Mouse (Mus musculus) midbrain, postnatal 0 days (tissue): Measurements from ENCODE around the gene Slc27a2. TPM values are rescaled to one million over a fixed set of nuclear protein-coding genes. Genes with fewer than 3 reads are reported as not detected.

Source experiments
- ATAC-seq: fragments of 200-750 bp; cut with Nextera tagmentation; 2 replicates; pipeline ENCODE4 v1.8.0; 2017; ENCODE audit warnings: moderate number of reproducible peaks, mild to moderate bottlenecking, moderate TSS enrichment, moderate library complexity; ENCODE audit not compliant: low FRiP score
- DNase-seq: peaks from one replicate; pipeline ENCODE4 v3.0.0-alpha.2; 2015; ENCODE audit warnings: low spot score
- H3K27ac ChIP-seq: fragments of 300-500 bp; sonication (generic); 2 replicates; pipeline ENCODE4 v1.5.1; 2014; ENCODE audit warnings: low read depth, mild to moderate bottlenecking, low read length, mixed read lengths
- H3K27me3 ChIP-seq: fragments of 300-500 bp; sonication (generic); 2 replicates; pipeline ENCODE4 v1.6.1; 2014; ENCODE audit warnings: low read length, control low read depth, mixed read lengths; ENCODE audit not compliant: insufficient read depth
- H3K36me3 ChIP-seq: fragments of 300-500 bp; sonication (generic); 2 replicates; pipeline ENCODE4 v1.6.1; 2014; ENCODE audit warnings: low read length, control low read depth, mixed read lengths; ENCODE audit not compliant: insufficient read depth
- H3K4me1 ChIP-seq: fragments of 300-500 bp; sonication (generic); 2 replicates; pipeline ENCODE4 v1.6.1; 2014; ENCODE audit warnings: mild to moderate bottlenecking, control low read depth, antibody characterized with exemption, low read length, mixed read lengths; ENCODE audit not compliant: insufficient read depth
- H3K4me2 ChIP-seq: fragments of 300-500 bp; sonication (generic); 2 replicates; pipeline ENCODE4 v1.6.1; 2014; ENCODE audit warnings: low read depth, mild to moderate bottlenecking, low read length, mixed read lengths; ENCODE audit not compliant: poor library complexity, severe bottlenecking
- H3K4me3 ChIP-seq: fragments of 300-500 bp; sonication (generic); 2 replicates; pipeline ENCODE4 v1.5.1; 2014; ENCODE audit warnings: low read depth, mild to moderate bottlenecking, low read length, moderate library complexity
- H3K9ac ChIP-seq: fragments of 300-500 bp; sonication (generic); replicated peaks from 2 replicates; pipeline ENCODE4 v1.6.1; 2014; ENCODE audit warnings: mild to moderate bottlenecking, low read length, moderate library complexity, mixed read lengths; ENCODE audit not compliant: poor library complexity, severe bottlenecking
- H3K9me3 ChIP-seq: fragments of 300-500 bp; sonication (generic); 2 replicates; pipeline ENCODE4 v1.6.1; 2016; ENCODE audit warnings: low read length, control low read depth
- CTCF ChIP-seq: IDR thresholded peaks from 2 replicates; pipeline ENCODE4 v1.5.1; 2016; ENCODE audit warnings: antibody characterized with exemption, mild to moderate bottlenecking
- WGBS: fragments of 180-500 bp; shearing (Covaris S2); extraction: QIAGEN DNeasy Blood & Tissue Kit; methylation state at CpG from one replicate; pipeline ENCODE4 v1.1.7; 2014; 5-methylcytosine and 5-hydroxymethylcytosine counted together
- polyA plus RNA-seq: library from polyadenylated mRNA; unstranded; fragments of >200 nt; fragmentation: Nextera tagmentation; extraction: Ambion mirVana; gene quantifications from 2 replicates; pipeline ENCODE4 v1.2.1, GENCODE M21; 2015
- total RNA-seq: library from RNA; depleted of rRNA; stranded (reverse); fragments of >200 nt; gene quantifications from 2 replicates; pipeline ENCODE4 v1.2.3, GENCODE M21; 2014

Slc27a2 gene
- total and polyA plus RNA-seq, 2 experiments from 2014 or later, result 10.7 to 10.9 TPM

DNA sequence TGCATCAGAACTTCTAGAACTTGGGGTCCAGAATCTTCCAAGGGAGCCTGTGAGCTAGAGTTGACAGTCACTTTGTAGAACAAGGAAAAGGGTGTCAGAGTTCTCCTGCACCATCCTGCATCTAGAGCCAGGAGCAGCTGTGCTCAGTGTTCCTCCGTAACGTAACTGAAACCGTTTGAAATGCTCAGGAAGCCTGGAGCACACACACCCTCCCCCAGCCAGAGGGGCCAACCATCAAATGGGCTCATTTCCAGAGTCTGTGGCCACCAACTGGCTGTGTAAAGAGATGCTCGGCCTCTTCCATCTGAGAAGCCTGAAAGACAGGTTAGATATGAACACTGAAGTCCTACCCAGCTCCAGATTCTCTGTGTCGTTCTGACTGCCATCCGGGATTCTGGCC, 31.8 kb downstream of the Slc27a2 start:
- WGBS, result 76% methylated on average over 6 of the region's 6 CpGs
- H3K4me2 ChIP-seq, result no peak overlapping the region

DNA sequence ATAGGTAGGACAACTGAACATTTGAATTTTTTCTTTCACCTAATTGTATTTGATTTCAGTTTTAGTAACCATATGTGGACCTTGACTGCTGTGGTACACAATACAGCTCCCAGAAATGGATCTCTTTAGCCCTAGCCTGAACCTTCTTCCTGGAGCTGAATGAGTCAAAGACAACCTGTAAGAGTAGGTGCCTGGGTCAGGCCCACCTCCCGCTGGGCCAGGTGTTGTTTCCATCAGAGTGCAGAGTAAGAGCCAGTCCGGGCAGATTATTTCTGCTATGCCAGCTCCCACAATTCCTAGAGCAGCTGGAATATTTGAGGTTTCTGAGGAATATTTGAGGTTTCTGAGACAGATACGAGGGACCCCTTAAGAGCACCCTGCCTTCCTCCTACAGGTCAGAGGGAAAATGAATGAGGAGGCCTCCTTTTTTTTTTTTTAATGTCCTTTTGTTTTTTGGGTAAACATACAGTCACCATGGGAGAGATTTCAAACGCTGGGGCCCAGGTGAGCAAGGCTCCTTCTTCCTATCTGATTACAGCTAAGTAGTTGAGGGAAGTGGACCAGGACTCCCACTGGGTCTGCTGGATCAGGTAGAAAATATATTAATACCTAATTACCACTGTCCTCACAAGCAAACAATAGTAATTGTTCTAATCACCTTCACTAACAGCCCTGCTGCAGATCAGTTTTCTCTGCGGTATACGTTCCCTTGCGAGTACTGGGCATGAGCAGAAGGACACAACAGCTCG, 32.6 kb downstream of the Slc27a2 start:
- no peak for TF ChIP-seq CTCF
- Histone ChIP-seq H3K9ac (no peak overlapping the region), H3K27ac (no peak overlapping the region), H3K9me3 (no peaks in the 10 kb centered on the region), H3K4me1 (no peaks in the 10 kb centered on the region), H3K4me2 (no peak overlapping the region), H3K36me3 (peaks cover 15% of the 10 kb centered on the region; the same call in 1 of the 2 replicates), H3K4me3 (no peak overlapping the region), H3K27me3 (no peaks in the 10 kb centered on the region)
- 85% methylated on average over 8 of the region's 8 CpGs for WGBS
- ATAC-seq, result no peak
- DNase-seq, result no peak

More for the DNA sequence above, 31.8 kb downstream of the Slc27a2 start:
- Histone ChIP-seq H3K4me3 (no peak overlapping the region), H3K27me3 (no peaks in the 10 kb centered on the region), H3K9ac (no peak overlapping the region), H3K36me3 (peaks cover 19% of the 10 kb centered on the region; the same call in 1 of the 2 replicates), H3K4me1 (no peaks in the 10 kb centered on the region), H3K27ac (no peak overlapping the region), H3K9me3 (no peaks in the 10 kb centered on the region)
- DNase-seq (no peak), ATAC-seq (no peak)
- no peak for TF ChIP-seq CTCF

DNA sequence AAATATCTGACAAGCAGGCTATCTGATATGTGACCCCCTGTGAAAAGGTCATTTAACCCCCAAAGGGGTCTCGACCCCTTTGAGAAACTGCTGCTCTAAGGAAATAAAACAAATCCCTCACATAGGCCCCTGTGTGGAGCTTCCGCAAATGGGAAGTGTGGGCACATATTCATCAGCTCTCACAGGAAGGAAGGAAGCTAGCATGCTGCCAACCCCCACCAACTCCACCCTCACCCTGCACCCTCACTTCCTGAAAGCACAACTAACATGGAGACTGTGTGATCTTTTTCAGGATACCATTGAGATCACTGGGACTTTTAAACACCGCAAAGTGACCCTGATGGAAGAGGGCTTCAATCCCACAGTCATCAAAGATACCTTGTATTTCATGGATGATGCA, 35.3 kb downstream of the Slc27a2 start:
- WGBS, result 90% methylated on average over 3 of the region's 3 CpGs

DNA sequence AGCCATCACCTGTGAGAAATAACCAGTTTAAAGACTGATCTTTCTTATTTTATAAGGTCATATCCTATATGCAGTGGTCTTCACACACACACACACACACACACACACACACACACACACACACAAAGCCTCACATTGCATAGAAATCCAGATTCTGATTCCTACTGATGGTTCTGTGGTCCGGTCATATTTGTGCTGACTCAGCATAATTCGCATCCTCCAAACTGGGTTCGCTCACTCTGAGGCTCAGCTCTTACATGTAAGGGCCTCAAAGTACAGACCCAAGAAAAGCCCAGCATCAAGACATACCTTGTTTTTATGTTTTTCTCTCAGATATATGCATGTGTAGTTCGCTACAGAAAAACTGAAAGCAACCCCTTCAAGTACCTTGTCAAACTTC, 39.1 kb downstream of the Slc27a2 start:
- Histone ChIP-seq H3K4me2 (no peak overlapping the region), H3K27me3 (no peaks in the 10 kb centered on the region), H3K27ac (no peak overlapping the region), H3K9ac (no peak overlapping the region), H3K36me3 (0 out of 2 replicates have a peak, but pooled peaks cover 6% of the 10 kb centered on the region), H3K4me1 (no peaks in the 10 kb centered on the region), H3K9me3 (no peaks in the 10 kb centered on the region), H3K4me3 (no peak overlapping the region)
- WGBS, result 90% methylated on average over 4 of the region's 4 CpGs
- no peak for TF ChIP-seq CTCF
- ATAC-seq (no peak), DNase-seq (no peak)

More for the DNA sequence above, 35.3 kb downstream of the Slc27a2 start:
- Histone ChIP-seq H3K27ac (no peak overlapping the region), H3K4me2 (no peak overlapping the region), H3K9me3 (no peaks in the 10 kb centered on the region), H3K4me3 (no peak overlapping the region), H3K36me3 (0 out of 2 replicates have a peak, but pooled peaks cover 6% of the 10 kb centered on the region), H3K4me1 (no peaks in the 10 kb centered on the region), H3K9ac (no peak overlapping the region), H3K27me3 (no peaks in the 10 kb centered on the region)
- no peak for TF ChIP-seq CTCF
- DNase-seq, result no peak
- ATAC-seq, result no peak

DNA sequence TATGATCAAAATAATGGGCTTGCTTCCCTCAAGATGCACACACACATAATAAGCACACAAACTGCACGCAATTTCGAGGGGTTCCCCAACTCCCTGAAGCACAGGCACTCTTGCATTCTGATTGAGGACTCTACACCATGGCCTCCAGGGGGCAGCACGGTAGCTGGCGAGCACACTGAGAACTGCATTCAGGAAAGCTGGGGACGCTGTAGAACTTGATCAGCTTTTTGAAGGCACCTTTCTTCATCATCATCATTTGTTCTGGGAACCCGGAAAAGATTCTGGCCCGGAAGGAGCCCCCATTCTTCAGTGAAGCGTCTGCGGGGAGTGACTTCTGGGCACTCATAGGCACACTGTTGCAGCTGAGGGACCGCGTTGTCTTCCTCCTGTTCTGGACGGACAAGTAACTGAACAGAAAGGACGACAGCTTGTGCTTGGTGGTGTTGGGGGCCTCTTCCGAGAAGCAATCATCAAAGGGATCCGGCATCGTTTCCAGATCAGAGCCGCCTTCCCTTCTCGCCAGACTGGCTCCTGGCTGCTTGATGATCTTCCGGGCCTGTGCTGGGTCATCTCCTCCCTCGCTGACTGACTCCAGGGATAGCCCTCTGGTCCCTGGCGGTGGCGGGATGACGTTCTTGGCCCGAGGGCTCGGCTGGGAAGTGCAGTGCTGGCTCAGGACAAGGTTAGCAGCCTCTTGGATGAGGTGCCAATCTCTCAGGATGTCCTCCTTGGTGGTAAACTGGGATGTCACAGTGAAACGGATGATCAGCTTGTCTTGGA, 41.8 kb downstream of the Slc27a2 start:
- 33% methylated on average over 26 of the region's 26 CpGs for WGBS
- H3K4me2 ChIP-seq, result peak overlapping the region; percentile 40
- peak; percentile 58; the same call in 1 of the 2 replicates for ATAC-seq

More for the DNA sequence above, 41.8 kb downstream of the Slc27a2 start:
- DNase-seq, result peak; percentile 74
- Histone ChIP-seq H3K27ac (no peak overlapping the region), H3K4me3 (peak overlapping the region; percentile 5), H3K4me1 (no peaks in the 10 kb centered on the region), H3K9ac (no peak overlapping the region), H3K27me3 (no peaks in the 10 kb centered on the region), H3K9me3 (no peaks in the 10 kb centered on the region), H3K36me3 (no peaks in the 10 kb centered on the region)
- TF ChIP-seq CTCF, result peak; percentile 87
